Mouse (Mus musculus) kidney, adult 2 months (tissue): ENCODE results near the gene Ttpal.

Source experiments
- CTCF ChIP-seq: fragments of 200-500 bp; conservative IDR thresholded peaks from 2 replicates; pipeline ENCODE4 v1.5.1; 2011; ENCODE audit warnings: low read depth, mild to moderate bottlenecking, control low read depth, low read length, moderate library complexity, mixed read lengths; ENCODE audit not compliant: insufficient read depth, insufficient read length
- POLR2A ChIP-seq: fragments of 200-500 bp; IDR thresholded peaks from one replicate; pipeline ENCODE4 v1.6.1; 2011; ENCODE audit warnings: low read depth, low read length, control low read depth

GRCm38 (mm10) chr2:163597661-163598060, 4.5 kb upstream of the Ttpal start:
- TF ChIP-seq CTCF: peak; percentile 79
- TF ChIP-seq POLR2A: no peak
